Mouse (Mus musculus): ENCODE data around the gene Gm7030. TPM values are rescaled to one million over a fixed set of nuclear protein-coding genes. Genes with fewer than 3 reads are reported as not detected.
A peak's percentile ranks its signal among the peaks of the same experiment; 100 is the strongest.
"Not testable (repeated sequence)": the region's sequence is repeated elsewhere in the genome, so short reads cannot be mapped to it uniquely, and the experiment has no call there.

Gene Gm7030
- polyA plus RNA-seq, 1 experiment from 2014 or later = 2.1 TPM

DNA sequence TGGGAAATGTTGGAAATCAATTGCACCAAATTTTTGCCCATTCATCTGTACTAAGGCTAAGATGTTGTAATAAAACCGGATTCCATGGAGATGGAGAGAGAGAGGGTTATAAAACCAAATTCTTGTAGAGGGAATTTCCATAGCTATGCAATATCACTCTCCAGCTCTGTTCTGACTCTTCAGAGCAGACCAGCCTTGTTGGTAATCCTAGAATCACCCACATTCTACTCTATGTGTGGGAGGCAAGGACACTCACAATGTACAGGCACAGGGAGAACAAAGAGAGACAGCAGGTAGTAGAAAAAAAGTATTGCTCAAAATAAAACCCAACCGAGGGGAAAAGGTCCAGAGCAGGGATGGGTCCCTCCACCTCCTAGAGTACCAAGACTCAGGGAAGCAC is 37.3 kb downstream of the Gm7030 start:
- not testable (repeated sequence) for H3K9me3 ChIP-seq (ENCODE audit: control insufficient read depth, low read length); H3K4me1 ChIP-seq (ENCODE audit: control insufficient read depth, insufficient read depth, low read length); H3K27me3 ChIP-seq (replicated peaks; ENCODE audit: control insufficient read depth, insufficient read depth, low read length); H3K4me3 ChIP-seq (ENCODE audit: low read length); H3K36me3 ChIP-seq (ENCODE audit: control insufficient read depth, insufficient read depth, low read length); ATAC-seq; H3K9ac ChIP-seq (ENCODE audit: low read depth, low read length); H3K4me2 ChIP-seq (ENCODE audit: low read depth, low read length); H3K27ac ChIP-seq (ENCODE audit: low read length)
- WGBS = no CpG with 5 or more reads among the region's 2 CpGs

DNA sequence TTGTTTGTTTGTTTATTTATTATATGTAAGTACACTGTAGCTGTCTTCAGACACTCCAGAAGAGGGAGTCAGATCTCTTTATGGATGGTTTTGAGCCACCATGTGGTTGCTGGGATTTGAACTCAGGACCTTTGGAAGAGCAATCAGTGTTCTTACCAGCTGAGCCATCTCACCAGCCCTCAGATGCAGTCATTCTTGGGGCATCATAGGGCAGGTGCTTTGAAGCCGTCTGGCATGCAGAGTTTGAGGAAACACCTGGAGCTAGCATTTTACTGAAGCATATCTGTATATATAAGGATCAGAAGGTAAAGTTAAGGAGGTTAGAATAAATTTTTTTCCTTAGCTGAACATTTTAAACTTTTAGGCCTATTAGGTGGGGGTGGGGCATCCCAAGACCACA is 43.2 kb downstream of the Gm7030 start:
- not testable (repeated sequence) for H3K4me1 ChIP-seq (ENCODE audit: control insufficient read depth, insufficient read depth, low read length); H3K27me3 ChIP-seq (replicated peaks; ENCODE audit: control insufficient read depth, insufficient read depth, low read length); H3K36me3 ChIP-seq (ENCODE audit: control insufficient read depth, insufficient read depth, low read length); H3K9me3 ChIP-seq (ENCODE audit: control insufficient read depth, low read length); ATAC-seq; H3K9ac ChIP-seq (ENCODE audit: low read depth, low read length); H3K27ac ChIP-seq (ENCODE audit: low read length); H3K4me2 ChIP-seq (ENCODE audit: low read depth, low read length); H3K4me3 ChIP-seq (ENCODE audit: low read length)
- WGBS = 61% methylated on average over 1 of the region's 1 CpGs

DNA sequence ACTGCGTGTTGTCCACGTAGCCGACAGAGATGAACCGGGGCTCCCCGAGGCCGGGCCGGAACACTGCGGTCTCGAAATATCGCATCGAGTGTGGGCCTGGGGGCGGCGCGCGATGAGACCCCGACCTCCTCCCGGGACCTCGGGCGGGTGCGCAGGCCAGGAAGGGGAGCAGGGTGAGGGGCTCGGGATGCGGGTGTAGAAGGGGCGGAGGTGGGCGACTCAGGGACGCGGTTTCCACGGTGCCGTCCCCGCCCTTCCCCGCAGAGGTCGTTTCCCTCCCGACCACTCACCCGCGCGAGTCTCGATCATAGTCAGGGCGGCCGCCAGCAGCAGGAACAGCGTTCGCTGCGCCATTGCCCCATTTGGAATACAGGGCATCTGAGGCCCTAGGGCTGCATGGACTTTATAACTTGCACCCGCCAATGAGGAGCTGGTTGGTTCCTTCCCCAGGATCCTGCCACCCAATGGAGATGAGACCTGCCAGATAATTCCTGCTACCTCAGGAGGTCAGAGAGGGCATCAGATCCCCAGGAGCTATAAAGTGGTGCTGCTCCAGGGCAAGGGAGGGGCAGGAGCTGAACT is 45.3 kb downstream of the Gm7030 start:
- H3K27ac ChIP-seq (ENCODE audit: low read length) = no peak overlapping the region
- WGBS = under 1% methylated on average over 39 of the region's 42 CpGs
- peak; percentile 88 for ATAC-seq

DNA sequence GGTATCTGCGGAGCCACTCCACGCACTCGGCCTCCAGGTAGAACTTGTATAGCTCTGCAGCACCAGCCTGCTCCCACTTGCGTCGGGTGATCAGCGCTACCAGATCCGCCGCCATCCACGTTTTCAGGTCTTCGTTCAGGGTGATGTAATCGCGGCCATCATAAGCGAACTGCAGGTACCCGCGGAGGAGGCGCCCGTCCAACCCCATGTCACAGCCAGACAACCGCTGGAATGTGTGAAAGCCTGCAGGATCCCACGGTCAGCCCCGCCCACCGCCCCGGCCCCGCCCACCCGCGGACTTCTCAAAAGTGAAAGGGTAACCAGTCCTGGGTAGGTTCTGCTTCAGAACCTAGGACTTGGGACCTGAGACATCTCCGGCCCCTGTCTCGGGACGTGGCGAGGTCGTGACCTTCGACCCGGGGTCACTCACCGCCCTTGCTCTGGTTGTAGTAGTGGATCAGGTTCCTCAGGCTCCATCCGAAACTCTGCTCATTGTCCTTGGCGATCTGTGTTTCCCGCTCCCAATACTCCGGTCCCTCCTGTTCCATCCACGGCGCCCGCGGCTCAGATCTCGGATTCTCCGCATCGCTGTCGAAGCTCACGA is 45.9 kb downstream of the Gm7030 start:
- peaks cover 5% of the 10 kb centered on the region; the same call in 1 of the 2 replicates for H3K27me3 ChIP-seq (replicated peaks; ENCODE audit: control insufficient read depth, insufficient read depth, low read length)
- H3K9ac ChIP-seq (ENCODE audit: low read depth, low read length) = peak overlapping the region; percentile 65
- H3K27ac ChIP-seq (ENCODE audit: low read length) = no peak overlapping the region
- H3K4me2 ChIP-seq (ENCODE audit: low read depth, low read length) = peak overlapping the region; percentile 99
- no peaks in the 10 kb centered on the region for H3K36me3 ChIP-seq (ENCODE audit: control insufficient read depth, insufficient read depth, low read length)
- under 1% methylated on average over 46 of the region's 46 CpGs for WGBS
- peak overlapping the region; percentile 59 for H3K4me3 ChIP-seq (ENCODE audit: low read length)
- ATAC-seq = peak; percentile 79
- H3K4me1 ChIP-seq (ENCODE audit: control insufficient read depth, insufficient read depth, low read length) = no peaks in the 10 kb centered on the region
- H3K9me3 ChIP-seq (ENCODE audit: control insufficient read depth, low read length) = no peaks in the 10 kb centered on the region

More for the DNA sequence above, 45.3 kb downstream of the Gm7030 start:
- no peaks in the 10 kb centered on the region for H3K9me3 ChIP-seq (ENCODE audit: control insufficient read depth, low read length)
- H3K36me3 ChIP-seq (ENCODE audit: control insufficient read depth, insufficient read depth, low read length) = no peaks in the 10 kb centered on the region
- peak overlapping the region; percentile 65 for H3K9ac ChIP-seq (ENCODE audit: low read depth, low read length)
- no peaks in the 10 kb centered on the region for H3K4me1 ChIP-seq (ENCODE audit: control insufficient read depth, insufficient read depth, low read length)
- peaks cover 5% of the 10 kb centered on the region; the same call in 1 of the 2 replicates for H3K27me3 ChIP-seq (replicated peaks; ENCODE audit: control insufficient read depth, insufficient read depth, low read length)
- H3K4me3 ChIP-seq (ENCODE audit: low read length) = peak overlapping the region; percentile 59
- H3K4me2 ChIP-seq (ENCODE audit: low read depth, low read length) = peak overlapping the region; percentile 99

DNA sequence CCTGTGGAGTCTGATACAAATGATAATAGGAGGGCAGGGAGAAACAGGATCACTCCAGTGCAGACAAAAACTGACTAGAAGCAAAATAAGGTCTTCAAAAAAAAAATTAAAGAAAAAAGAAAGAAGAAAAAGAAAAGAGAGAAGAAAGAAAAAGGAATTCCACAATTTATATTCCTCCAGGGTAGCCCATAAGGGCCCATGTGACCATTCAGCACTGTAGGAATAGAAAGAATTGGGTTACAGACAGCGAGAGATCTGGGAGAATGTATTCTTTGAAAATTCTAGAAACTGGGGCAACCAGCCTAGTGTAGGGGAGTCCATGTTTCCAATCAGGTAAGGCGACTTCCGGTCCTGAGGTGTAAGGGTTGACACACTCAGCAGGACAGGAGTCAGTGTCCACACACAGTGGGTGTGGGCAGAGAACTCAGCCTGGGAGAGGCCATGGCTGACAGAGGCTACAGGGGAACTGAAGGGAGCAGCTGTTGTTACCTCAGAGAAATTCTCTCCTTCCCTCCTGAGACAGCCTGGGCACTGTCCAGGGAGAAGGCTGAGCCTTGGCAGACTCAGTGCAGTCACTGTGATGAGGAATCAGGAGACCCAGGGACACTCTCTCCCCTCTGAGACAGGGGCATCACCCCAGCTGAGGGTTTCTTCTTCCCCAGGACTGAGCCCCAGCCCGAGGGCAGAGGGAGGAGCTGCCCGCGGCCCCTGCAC is 46.5 kb downstream of the Gm7030 start:
- H3K9me3 ChIP-seq (ENCODE audit: control insufficient read depth, low read length); H3K27me3 ChIP-seq (replicated peaks; ENCODE audit: control insufficient read depth, insufficient read depth, low read length); ATAC-seq; H3K36me3 ChIP-seq (ENCODE audit: control insufficient read depth, insufficient read depth, low read length); H3K4me1 ChIP-seq (ENCODE audit: control insufficient read depth, insufficient read depth, low read length); H3K27ac ChIP-seq (ENCODE audit: low read length): not testable (repeated sequence)
- peak overlapping the region; percentile 59 for H3K4me3 ChIP-seq (ENCODE audit: low read length)
- 60% methylated on average over 3 of the region's 6 CpGs for WGBS
- H3K9ac ChIP-seq (ENCODE audit: low read depth, low read length) = peak overlapping the region; percentile 65; the same call in 1 of the 2 replicates
- H3K4me2 ChIP-seq (ENCODE audit: low read depth, low read length) = peak overlapping the region; percentile 99

DNA sequence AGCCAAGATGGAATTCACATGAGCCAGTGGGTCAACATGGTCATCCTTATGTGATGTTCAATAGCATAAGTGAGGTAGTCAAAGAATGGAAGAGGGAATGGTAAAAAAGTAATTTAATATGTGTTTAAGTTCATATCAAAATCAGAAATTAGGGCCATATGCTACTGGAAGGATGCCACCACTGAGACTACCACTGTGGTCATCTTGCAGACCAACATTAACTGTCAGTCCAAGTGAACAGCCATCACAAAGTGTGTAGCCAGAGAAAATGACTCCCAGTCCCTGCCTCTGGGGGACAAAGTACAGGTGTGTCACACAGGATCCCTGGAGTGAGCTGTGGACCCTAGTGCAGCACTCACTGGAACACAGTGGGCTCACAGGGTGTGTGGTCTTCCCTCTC is 47.3 kb downstream of the Gm7030 start:
- not testable (repeated sequence) for H3K27me3 ChIP-seq (replicated peaks; ENCODE audit: control insufficient read depth, insufficient read depth, low read length); ATAC-seq; H3K4me1 ChIP-seq (ENCODE audit: control insufficient read depth, insufficient read depth, low read length); H3K36me3 ChIP-seq (ENCODE audit: control insufficient read depth, insufficient read depth, low read length); H3K9me3 ChIP-seq (ENCODE audit: control insufficient read depth, low read length); H3K27ac ChIP-seq (ENCODE audit: low read length); H3K9ac ChIP-seq (ENCODE audit: low read depth, low read length); H3K4me3 ChIP-seq (ENCODE audit: low read length); H3K4me2 ChIP-seq (ENCODE audit: low read depth, low read length)

DNA sequence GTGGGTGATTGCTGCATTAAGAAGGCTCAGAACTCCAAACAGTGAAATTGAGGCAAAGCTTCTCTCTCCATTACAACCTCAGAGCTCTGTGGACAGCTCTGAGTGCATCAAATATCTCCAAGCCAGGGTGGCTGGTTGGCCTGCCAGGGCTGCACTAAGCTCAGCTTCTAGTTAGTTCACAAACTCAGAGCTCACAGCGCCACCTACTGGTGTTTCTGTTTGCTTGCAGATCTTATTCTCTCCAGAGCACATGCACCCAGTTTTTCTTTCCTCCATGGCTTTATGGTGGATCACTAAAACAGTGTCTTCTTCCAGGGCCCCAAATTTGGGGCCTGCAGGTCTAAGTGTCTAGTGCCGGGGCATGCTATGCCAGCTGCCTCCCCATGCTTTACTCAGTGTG is 68.4 kb downstream of the Gm7030 start:
- H3K36me3 ChIP-seq (ENCODE audit: control insufficient read depth, insufficient read depth, low read length) = no peaks in the 10 kb centered on the region
- no peak overlapping the region for H3K4me3 ChIP-seq (ENCODE audit: low read length)
- no peak overlapping the region for H3K4me2 ChIP-seq (ENCODE audit: low read depth, low read length)
- ATAC-seq = no peak
- no peak overlapping the region for H3K9ac ChIP-seq (ENCODE audit: low read depth, low read length)
- 33% methylated on average over 2 of the region's 2 CpGs for WGBS
- H3K27me3 ChIP-seq (replicated peaks; ENCODE audit: control insufficient read depth, insufficient read depth, low read length) = no peaks in the 10 kb centered on the region
- H3K27ac ChIP-seq (ENCODE audit: low read length) = no peak overlapping the region
- H3K4me1 ChIP-seq (ENCODE audit: control insufficient read depth, insufficient read depth, low read length) = no peaks in the 10 kb centered on the region
- no peaks in the 10 kb centered on the region for H3K9me3 ChIP-seq (ENCODE audit: control insufficient read depth, low read length)

Other genes starting within 250 kb of the Gm7030 start
- 36.0 and 38.3 TPM in 2 replicates for gene Dhx16, start 249.6 kb downstream of the Gm7030 start, polyA plus RNA-seq (2015; fragmentation: Nextera tagmentation; extraction: Ambion mirVana)
- gene 2310061I04Rik, start 232.0 kb downstream of the Gm7030 start, polyA plus RNA-seq (2015; fragmentation: Nextera tagmentation; extraction: Ambion mirVana) = 29.1 and 30.1 TPM in 2 replicates
- 43.4 and 45.4 TPM in 2 replicates for gene Atat1, start 219.3 kb downstream of the Gm7030 start, polyA plus RNA-seq (2015; fragmentation: Nextera tagmentation; extraction: Ambion mirVana)
- 133 and 145 TPM in 2 replicates for gene Mrps18b, start 213.0 kb downstream of the Gm7030 start, polyA plus RNA-seq (2015; fragmentation: Nextera tagmentation; extraction: Ambion mirVana)
- 28.8 and 30.1 TPM in 2 replicates for gene Ppp1r10, start 213.0 kb downstream of the Gm7030 start, polyA plus RNA-seq (2015; fragmentation: Nextera tagmentation; extraction: Ambion mirVana)
- 88.5 and 90.2 TPM in 2 replicates for gene Abcf1, start 159.7 kb downstream of the Gm7030 start, polyA plus RNA-seq (2015; fragmentation: Nextera tagmentation; extraction: Ambion mirVana)
- 35.8 and 36.4 TPM in 2 replicates for gene Gnl1, start 149.6 kb downstream of the Gm7030 start, polyA plus RNA-seq (2015; fragmentation: Nextera tagmentation; extraction: Ambion mirVana)
- 22.5 and 25.9 TPM in 2 replicates for gene Prr3, start 149.2 kb downstream of the Gm7030 start, polyA plus RNA-seq (2015; fragmentation: Nextera tagmentation; extraction: Ambion mirVana)
- 1.8 TPM in 2 replicates for gene H2-T24, start 108.9 kb downstream of the Gm7030 start, polyA plus RNA-seq (2015; fragmentation: Nextera tagmentation; extraction: Ambion mirVana)
- gene H2-T23, start 96.6 kb downstream of the Gm7030 start, polyA plus RNA-seq (2015; fragmentation: Nextera tagmentation; extraction: Ambion mirVana) = 17.7 and 19.4 TPM in 2 replicates
- 16.0 and 16.1 TPM in 2 replicates for gene H2-T22, start 86.7 kb downstream of the Gm7030 start, polyA plus RNA-seq (2015; fragmentation: Nextera tagmentation; extraction: Ambion mirVana)
- gene Gm6034, start 86.5 kb downstream of the Gm7030 start, polyA plus RNA-seq (2015; fragmentation: Nextera tagmentation; extraction: Ambion mirVana) = 0.86 and 1.2 TPM in 2 replicates
- gene Gm11127, start 71.1 kb downstream of the Gm7030 start, polyA plus RNA-seq (2015; fragmentation: Nextera tagmentation; extraction: Ambion mirVana) = 7.2 and 11.9 TPM in 2 replicates
- 0.29 and 0.36 TPM in 2 replicates for gene Gm19684, start 7.7 kb downstream of the Gm7030 start, polyA plus RNA-seq (2015; fragmentation: Nextera tagmentation; extraction: Ambion mirVana)
- 1.9 and 3.5 TPM in 2 replicates for gene Gm8909, start 39.1 kb upstream of the Gm7030 start, polyA plus RNA-seq (2015; fragmentation: Nextera tagmentation; extraction: Ambion mirVana)
- gene H2-T3, start 60.9 kb upstream of the Gm7030 start, polyA plus RNA-seq (2015; fragmentation: Nextera tagmentation; extraction: Ambion mirVana) = 42.3 and 46.9 TPM in 2 replicates
- gene Rpp21, start 128.6 kb upstream of the Gm7030 start, polyA plus RNA-seq (2015; fragmentation: Nextera tagmentation; extraction: Ambion mirVana) = 129 and 139 TPM in 2 replicates
- 9.7 and 10.6 TPM in 2 replicates for gene Trim39, start 142.8 kb upstream of the Gm7030 start, polyA plus RNA-seq (2015; fragmentation: Nextera tagmentation; extraction: Ambion mirVana)
- not detected in 2 replicates for gene H2-M10.2, start 157.1 kb upstream of the Gm7030 start, polyA plus RNA-seq (2015; fragmentation: Nextera tagmentation; extraction: Ambion mirVana)
- not detected in 2 replicates for gene H2-M10.1, start 196.7 kb upstream of the Gm7030 start, polyA plus RNA-seq (2015; fragmentation: Nextera tagmentation; extraction: Ambion mirVana)
- not detected in 2 replicates for gene H2-M10.3, start 239.0 kb upstream of the Gm7030 start, polyA plus RNA-seq (2015; fragmentation: Nextera tagmentation; extraction: Ambion mirVana)